Mouse (Mus musculus): ENCODE data around the gene Pnn.

The Pnn gene

DNA sequence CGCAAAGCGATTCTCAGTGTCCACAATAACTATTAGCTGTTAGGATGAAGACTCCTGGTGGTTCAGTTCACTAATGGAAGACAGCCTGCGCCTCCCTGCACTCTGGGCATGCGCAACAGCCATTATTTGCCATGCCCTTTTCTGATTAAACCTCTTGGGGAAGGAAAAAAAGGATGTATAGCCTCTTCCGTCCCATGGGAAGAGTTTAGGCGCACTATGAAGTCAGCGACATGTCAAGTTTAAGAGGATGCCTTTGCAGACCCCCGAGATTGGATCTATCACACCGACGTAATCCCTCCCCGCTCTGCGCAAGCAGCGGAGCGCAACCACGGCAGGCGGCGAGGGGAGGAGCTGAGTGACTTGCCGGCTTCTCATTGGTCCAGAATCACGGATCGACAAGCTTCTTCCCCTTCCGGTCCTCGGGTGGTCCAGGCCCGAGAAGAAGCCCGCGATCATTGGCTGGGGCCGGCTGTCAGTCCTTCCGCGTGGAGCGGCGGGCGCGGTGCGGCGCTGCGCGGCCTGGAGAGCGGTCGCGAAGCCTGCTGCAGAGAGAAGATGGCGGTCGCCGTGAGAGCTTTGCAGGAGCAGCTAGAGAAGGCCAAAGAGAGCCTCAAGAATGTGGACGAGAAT, at the start of gene Pnn:
Gene Pnn, plus strand, starts transcription at position 437 of the 630 bp plus-strand sequence.
- in situ Hi-C loops (cut with MboI) = loop anchor here (10.0 kb wide), 1 partner anchor 68 kb away; no protein-coding TSS in a partner anchor

DNA sequence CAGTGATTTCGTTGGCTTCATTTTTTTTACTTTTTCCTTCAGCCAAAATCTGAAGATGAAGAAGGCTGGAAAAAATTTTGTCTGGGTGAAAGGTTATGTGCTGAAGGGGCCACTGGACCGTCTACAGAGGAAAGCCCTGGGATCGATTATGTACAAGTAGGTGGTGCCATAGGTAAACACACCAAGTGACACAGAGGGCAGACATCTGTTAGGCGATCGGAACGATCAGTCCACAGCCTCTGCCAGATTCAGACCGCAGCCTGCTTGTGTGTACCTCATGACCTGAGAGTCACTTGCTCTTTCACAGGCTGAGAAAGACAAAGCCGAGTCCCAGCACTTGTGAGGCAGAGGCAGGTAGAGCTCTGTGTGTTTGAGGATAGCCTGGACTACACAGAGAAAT, 48.7 kb upstream of the Pnn start:
- in situ Hi-C loops (cut with MboI) = loop anchor here (10.0 kb wide), 1 partner anchor 197 kb away; the partner anchor contains the start of gene Fbxo33

DNA sequence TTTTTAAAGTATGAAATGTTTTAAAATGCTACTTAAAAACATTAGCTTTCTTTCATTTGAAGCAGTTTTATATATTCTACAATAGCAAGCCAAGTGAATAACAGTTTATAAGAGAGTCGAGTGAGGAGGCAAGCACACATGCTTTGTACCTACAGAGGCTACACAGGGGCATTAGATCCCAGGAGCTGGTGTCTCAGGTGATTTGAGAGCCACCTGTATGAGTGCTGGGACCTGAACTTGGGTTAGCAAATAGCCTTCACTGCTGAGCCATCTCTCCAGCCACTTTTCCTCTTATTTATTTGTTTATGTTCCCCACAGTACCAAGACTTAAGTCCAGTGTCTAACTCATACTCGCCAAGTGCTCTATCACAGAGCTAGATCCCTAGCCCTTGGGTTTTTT, 46.8 kb upstream of the Pnn start:
- in situ Hi-C loops (cut with MboI) = loop anchor here (10.0 kb wide), 1 partner anchor 195 kb away; the partner anchor contains the start of gene Fbxo33

DNA sequence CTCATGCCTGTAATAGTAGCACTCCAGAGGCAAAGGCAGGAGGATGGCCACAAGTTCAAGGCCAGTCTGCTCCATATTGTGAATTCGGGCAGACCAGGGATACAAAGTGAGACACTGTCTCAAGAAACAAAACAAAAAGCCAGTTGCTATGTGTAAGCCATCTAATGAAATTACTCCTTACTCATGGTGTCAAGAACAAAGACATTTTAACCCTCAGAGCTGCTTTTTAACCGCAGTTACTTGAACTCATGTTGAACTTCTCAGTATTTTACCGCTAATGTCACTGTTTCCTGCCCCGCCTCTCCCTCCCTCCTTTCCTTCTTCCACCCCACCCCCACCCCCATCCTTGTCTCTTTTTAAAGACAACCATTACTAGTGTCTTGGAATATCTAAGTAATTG, 45.4 kb upstream of the Pnn start:
- in situ Hi-C loops (cut with MboI) = no loop called here

DNA sequence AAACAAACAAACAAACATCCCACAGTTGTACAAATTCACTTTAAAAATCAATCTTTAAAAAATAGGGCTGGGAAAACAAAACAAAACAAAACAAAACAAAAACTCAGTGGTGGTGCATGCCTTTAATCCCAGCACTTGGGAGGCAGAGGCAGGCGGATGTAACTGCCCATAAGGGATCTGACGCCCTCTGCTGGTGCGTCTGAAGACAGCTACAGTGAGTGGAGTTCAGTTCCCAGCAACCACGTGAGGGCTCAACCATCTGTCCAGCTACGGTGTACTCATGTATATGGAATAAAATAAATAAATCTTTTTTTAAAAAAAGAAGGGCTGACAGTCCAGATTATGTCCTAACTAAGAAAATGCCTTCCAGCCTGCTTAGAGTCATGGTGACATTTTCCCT, 34.6 kb upstream of the Pnn start:
- in situ Hi-C loops (cut with MboI) = no loop called here

DNA sequence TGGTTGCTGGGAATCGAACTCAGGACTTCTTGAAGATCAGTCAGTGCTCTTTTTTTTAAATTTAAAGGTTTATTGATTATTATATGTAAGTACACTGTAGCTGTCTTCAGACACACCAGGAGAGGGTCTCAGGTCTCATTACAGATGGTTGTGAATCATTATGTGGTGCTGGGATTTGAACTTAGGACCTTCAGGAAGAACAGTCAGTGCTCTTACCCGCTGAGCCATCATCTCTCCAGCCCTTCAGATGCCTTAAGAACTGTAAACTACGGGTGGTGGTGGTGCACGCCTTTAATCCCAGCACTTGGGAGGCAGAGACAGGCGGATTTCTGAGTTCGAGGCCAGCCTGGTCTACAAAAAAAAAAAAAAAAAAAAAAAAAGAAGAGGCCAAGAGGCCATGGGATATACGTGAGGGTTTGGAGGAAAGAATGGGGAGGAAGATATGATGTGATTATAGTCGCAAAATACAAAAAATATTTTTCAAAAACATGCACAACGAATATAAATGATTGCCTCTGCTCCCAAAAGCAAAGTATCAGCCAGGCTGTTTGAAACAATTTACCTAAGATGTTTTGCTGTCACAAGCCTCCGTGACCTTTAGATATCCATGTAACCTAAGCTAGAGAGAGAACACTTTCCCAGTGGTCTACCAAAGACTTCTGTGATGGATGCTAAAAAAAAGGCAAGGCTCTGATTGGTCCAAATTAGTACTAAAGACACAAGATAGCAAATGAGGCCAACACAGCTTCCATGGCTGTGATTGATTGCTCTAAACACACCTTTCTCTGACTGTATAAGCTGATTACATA, 27.3 kb upstream of the Pnn start:
- in situ Hi-C loops (cut with MboI) = no loop called here

DNA sequence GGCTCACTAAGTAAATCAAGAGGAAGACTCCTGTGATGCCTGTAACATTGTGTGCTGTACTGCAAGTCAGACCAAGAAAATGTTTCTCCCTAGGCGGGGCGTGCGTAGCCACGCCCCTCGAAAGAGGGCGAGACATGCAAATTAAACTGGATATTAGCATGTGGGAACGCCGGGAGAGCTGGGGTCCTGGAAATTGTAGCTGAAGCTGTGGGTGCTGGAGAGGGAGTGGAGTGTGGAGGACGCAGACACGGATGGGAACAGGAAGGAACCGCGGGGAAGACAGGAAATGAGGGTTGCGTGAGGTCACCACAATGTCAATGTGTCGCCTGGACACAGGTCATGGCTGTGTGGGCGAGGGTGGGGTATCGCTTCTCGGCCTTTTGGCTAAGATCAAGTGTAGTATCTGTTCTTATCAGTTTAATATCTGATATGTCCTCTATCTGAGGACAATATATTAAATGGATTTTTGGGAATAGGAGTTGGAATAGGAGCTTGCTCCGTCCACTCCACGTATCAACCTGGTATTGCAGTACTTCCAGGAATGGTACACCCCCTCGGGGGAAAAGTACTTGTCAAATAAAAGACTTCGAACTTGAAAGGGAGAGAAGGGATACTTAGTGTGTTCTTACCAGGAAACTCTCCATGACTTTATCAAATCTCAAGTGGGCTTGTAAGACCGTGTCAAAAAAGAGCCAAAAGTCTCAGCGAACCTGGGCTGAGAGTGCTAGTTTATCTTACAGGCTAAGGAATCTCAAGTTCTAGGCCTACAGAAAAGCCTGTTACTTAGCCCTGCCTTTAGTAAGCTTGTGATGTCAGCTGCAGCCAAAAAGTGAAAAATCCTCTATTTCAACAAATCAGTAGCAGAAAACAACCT, 26.5 kb upstream of the Pnn start:
- in situ Hi-C loops (cut with MboI) = no loop called here

DNA sequence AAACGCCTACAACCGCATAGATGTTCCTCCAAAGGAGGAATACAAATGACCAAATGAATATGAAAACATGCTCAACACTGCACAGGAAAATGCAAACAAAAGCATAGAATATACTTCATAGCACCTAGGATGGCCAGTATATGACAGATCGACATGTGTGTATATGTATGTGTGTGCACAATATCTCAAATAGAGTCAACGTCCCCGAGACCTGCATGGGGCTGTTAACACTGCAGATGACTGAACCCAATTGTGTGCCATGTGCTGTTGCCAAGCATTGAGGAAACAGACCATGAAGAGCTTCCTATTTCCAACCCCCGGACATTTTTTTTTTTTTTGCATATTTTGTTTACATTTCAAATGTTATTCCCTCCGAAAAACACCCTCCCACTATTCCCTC, 25.8 kb upstream of the Pnn start:
- in situ Hi-C loops (cut with MboI) = no loop called here

DNA sequence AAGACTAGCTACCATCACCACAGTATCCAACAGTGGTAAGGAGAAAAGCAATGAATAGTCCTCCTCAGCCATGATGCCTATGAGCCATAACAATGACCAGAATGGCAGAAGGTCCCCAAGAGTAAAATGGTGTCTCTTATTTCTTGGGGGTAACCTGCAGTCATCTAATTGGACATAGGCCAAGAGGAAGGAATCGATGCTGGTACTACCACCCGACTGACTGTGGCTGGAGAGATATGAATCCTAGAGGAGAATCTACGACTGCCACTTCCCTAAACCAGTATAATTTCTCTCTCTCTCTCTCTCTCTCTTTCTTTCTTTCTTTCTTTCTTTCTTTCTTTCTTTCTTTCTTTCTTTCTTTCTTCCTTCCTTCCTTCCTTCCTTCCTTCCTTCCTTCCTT, 14.2 kb upstream of the Pnn start:
- in situ Hi-C loops (cut with MboI) = loop anchor here (10.0 kb wide), 1 partner anchor 162 kb away; the partner anchor contains the start of gene Fbxo33

DNA sequence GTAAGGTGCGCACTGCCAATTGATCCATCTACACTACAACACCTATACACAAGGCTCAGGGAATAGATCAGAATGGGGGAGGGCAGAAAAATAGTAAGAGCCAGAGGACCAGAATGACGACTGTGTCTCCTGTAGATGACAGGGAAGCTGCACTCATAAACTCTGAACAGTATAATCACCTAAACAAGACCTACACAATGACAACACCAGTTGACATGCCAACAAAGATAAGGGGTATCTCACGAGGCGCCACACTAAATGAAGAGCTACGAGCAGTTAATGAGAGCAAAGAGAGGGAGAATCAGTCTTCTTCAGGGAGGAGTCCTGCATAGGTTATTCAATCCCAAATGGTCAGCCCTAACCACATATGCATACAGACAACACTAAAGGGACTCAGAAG, 13.5 kb upstream of the Pnn start:
- in situ Hi-C loops (cut with MboI) = loop anchor here (10.0 kb wide), 1 partner anchor 162 kb away; the partner anchor contains the start of gene Fbxo33

DNA sequence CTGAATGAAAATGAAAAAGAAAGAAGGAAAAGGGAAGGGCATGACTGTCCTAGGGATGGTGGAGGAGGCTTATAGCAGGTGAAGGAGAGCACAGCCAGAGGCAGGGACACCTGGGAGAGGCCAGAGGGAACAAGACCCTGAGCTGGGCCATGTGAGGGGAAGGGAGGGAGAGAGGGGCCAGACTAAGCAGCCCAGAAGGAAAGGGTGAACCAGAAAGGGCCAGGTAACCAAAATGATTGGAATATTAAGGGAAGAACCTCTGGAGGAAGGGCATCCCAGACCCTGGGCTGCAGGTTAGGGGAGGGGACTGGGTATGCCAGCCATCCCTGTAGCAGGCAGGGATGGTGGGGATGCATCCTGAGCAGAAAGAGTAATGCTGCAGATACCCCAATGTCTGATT, 12.7 kb upstream of the Pnn start:
- in situ Hi-C loops (cut with MboI) = loop anchor here (10.0 kb wide), 1 partner anchor 161 kb away; the partner anchor contains the start of gene Fbxo33

DNA sequence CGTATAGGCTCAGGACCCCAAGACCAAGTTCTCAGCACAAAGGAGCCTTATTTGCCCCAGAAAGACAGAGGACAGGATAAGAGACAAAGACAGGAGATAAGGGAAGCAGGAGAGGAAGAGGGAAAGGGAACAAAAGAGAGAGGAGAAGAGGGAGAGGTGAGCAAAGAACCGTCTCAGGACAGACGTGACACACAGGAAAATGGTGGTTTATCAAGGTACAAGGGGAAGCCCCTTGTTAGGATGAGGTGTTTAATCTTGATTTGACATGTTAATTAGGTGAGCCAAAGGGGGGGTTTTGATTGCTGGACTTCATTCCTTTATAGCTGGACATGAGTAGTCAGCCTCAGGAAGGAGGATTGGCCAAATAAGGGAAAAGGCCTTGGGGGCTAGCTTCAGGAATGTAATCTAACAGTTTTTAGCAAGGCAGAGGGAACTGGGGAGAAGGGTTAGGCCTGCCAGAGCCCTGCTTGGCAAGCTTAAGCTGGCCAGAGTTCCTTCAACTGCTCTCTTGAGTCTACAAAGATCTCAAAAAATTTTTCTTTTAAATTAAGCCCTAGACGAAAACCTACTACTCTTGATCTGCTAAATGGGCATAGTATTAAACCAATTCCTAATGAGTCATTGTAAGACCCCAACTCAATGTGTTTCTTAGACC, 11.4 kb upstream of the Pnn start:
- in situ Hi-C loops (cut with MboI) = loop anchor here (10.0 kb wide), 1 partner anchor 159 kb away; the partner anchor contains the start of gene Fbxo33

DNA sequence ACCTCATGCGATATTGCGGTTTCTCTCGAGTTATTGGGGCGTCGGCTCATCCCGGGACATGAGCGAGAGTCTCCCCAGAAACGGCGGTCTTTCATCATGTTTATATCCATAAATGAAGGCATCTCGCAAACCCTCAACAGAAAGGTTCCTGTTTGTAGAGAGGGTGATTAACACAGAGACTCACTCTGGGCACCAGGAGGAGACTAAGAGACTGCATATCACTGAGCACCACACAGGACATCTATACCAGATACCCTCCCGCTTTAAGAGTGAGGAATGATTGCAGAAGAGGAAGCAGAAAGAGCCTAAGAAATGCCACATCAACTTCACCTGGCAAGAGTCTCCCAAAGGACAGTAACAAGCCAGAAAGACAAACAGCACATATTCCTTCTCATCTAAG, 10.5 kb upstream of the Pnn start:
- in situ Hi-C loops (cut with MboI) = loop anchor here (10.0 kb wide), 1 partner anchor 159 kb away; the partner anchor contains the start of gene Fbxo33

DNA sequence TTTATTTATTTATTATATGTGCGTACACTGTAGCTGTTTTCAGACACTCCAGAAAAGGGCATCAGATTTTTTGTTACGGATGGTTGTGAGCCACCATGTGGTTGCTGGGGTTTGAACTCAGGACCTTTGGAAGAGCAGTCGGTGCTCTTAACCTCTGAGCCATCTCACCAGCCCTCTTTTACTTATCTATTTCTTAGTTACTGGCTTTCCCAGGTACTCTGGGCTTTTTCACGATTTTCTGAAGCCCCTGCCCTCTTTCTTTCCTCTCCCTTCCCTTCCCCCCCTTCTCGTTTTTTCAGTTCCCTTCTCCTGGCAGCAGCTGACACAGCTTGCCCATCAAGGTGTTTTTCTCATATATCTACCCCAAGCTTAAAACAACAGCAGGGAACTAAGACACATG, 8.4 kb upstream of the Pnn start:
- in situ Hi-C loops (cut with MboI) = loop anchor here (10.0 kb wide), 1 partner anchor 157 kb away; the partner anchor contains the start of gene Fbxo33

DNA sequence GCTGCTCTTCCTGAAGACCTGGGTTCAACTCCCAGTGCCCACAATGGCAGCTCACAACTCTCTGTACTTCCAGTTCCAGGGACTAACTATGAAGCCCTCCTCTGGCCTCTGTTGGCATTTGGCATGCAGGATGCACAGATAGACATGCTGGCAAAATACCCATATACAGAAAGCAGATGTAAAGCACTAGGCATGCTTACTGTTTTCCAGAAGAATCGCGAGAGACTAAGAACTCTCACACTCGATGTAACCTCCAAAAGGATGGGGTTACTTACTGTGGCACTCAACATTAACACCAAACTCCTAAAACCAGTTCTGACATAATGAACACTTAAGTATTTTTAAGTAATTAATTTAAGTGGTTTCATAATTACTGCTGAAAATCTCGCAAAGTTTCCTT, 6.4 kb upstream of the Pnn start:
- in situ Hi-C loops (cut with MboI) = loop anchor here (10.0 kb wide), 1 partner anchor 74 kb away; no protein-coding TSS in a partner anchor

DNA sequence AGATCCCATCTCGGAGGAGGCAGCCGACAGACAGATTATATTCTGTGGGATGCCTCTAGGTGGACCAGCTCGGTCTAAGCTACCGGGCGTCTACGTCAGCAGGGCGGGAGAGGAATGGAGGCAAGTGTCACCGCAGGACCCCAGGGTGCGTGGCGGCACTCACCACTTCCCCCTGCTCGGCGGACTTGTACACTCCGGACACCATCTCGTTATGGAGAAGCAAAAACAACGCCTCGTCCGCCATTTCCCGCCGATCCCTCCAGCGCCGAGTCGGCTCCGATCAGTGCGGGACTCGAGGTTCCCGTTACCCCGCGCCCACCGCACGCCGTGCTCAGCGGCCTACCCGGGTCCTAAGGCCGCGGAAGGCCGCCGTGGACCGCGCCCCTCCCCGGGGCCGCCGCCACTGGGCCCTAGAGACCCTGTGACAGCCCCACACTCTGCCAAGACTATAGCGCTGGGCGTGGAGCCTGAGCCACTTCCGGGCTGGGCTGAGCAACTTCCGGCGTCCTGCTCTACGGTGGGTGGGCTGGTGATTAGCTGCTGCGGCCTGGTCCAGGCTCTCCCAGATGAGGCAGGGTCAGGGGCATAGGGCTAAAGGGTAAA, 5.6 kb upstream of the Pnn start, which contains the start of gene Trappc6b:
Gene Trappc6b, minus strand, starts transcription at position 480 of the 603 bp plus-strand sequence.
- in situ Hi-C loops (cut with MboI) = loop anchor here (10.0 kb wide), 1 partner anchor 74 kb away; no protein-coding TSS in a partner anchor

DNA sequence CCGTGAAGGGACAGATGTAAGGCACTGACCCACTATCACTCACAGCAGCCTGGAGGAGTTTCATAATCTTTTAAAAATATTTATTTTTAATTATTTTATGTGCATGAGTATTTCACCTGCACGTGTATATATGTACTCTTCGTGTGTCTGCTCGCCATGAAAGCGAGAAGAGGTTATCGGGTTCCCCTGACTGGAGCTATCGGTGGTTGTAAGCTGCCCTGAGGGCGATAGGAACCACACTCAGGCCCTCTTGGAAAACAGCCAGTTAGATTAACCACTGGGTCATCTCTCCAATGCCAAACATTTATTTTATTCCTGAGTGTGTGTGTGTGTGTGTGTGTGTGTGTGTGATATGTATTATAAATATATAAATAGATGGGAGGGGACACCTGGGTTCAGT, 1.8 kb upstream of the Pnn start:
- in situ Hi-C loops (cut with MboI) = loop anchor here (10.0 kb wide), 1 partner anchor 70 kb away; no protein-coding TSS in a partner anchor

DNA sequence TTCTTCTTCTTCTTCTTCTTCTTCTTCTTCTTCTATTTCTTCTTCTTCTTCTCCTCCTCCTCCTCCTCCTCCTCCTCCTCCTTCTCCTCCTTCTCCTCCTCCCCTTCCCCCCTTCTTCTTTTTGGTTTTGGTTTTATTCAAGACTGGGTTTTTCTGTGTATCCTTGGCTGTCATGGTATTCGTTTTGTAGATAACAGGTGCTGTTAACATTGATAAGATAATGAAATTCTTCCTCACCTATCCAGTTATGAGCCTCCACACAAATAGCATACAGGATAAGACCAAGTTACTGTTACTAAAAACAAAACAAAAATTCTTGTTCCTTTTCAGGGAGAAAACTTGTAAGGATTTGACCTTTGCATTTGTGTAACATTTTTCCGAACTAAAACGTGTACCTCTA, 908 bp upstream of the Pnn start:
- in situ Hi-C loops (cut with MboI) = loop anchor here (10.0 kb wide), 1 partner anchor 69 kb away; no protein-coding TSS in a partner anchor

DNA sequence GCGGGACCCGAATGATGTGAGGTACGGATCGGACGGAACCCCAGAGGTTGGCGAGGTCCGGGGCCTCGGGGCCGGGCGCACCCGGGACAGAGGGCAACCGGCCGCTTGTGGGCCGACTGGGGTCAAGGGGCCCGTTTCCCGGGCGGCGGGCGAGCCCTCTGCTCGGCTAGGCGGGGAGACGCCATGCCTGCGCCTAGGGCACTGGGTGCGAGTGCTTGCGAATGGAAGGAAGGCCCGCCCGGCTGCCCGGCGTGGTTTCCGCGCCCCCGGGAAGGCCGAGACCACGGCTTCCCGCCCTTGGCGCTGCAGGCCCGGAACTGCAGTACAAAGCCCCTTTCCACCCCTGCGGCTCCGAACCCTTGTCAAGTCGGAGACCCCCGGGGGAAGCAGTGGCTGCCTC, 411 bp downstream of the Pnn start:
- in situ Hi-C loops (cut with MboI) = loop anchor here (10.0 kb wide), 1 partner anchor 68 kb away; no protein-coding TSS in a partner anchor

DNA sequence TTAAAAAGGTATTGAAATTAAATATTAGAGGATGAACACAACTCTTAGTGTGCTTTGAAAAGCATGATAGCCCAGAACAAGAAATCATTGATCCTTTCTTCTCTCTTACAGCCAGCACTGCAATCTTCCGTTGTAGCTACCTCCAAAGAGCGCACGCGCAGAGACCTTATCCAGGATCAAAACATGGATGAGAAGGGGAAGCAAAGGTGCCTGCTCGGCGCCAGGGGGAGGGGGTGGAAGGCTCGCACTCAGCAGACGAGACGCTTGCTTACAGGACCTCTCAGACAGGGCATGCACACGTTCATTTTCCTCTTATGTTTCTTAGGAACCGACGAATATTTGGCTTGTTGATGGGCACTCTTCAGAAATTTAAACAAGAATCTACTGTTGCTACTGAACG, 2.1 kb downstream of the Pnn start:
- in situ Hi-C loops (cut with MboI) = loop anchor here (10.0 kb wide), 1 partner anchor 66 kb away; no protein-coding TSS in a partner anchor

Data from mature B cell (primary cell).